Mouse (Mus musculus): ENCODE data around the gene Izumo4. TPM values are rescaled to one million over a fixed set of nuclear protein-coding genes. Genes with fewer than 3 reads are reported as not detected.

Izumo4 gene
- polyA plus RNA-seq, 1 experiment, result 5.0 TPM

DNA sequence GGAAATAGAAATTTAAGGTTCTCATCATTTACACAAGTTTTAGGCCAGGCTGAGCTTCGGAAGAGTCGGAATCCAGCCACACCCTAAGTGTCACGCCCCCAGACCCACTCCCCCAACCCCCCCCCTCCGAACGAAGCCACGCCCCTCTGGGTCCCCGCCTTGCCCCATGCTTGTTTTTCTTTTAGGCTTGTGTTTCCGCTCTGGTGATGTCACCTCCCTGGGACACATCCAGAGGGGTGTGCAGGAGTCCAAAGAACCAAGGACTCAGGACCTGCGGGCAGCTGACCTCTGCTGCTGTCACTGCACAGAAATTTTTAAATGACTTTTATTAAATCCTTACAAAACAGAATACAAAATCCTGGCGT, 37.0 kb upstream of the Izumo4 start:
- H3K4me3 ChIP-seq (ENCODE audit: insufficient read depth, low read depth, low read length), result peak overlapping the region; percentile 21
- H3K4me1 ChIP-seq (ENCODE audit: control insufficient read depth, insufficient read depth, insufficient read length, low read length), result peaks cover 34% of the 10 kb centered on the region
- H3K27ac ChIP-seq (replicated peaks; ENCODE audit: low read depth, low read length), result peak overlapping the region; percentile 84

DNA sequence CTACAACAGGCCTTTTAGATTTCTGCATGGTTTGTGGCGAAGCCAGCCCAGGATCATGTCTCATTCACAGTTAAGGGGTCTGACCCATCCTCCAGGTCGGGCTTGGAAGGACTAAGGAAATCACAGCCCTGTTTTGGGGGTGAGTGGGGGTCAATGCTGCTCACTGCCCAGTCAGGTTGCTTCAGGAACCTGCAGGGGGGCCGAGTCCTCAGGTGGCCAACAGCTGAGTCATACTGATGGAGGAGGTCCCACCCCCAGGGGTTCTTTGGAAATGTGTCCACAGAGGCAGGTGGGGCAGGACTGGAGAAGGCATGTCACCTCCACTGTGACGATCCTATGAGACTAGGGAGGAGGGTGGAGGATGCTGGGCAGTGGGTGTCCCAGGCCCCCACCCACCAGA, 36.5 kb upstream of the Izumo4 start:
- Histone ChIP-seq H3K27ac (replicated peaks; ENCODE audit: low read depth, low read length) (peak overlapping the region; percentile 54), H3K4me3 (ENCODE audit: insufficient read depth, low read depth, low read length) (no peak overlapping the region), H3K4me1 (ENCODE audit: control insufficient read depth, insufficient read depth, insufficient read length, low read length) (peaks cover 35% of the 10 kb centered on the region)

DNA sequence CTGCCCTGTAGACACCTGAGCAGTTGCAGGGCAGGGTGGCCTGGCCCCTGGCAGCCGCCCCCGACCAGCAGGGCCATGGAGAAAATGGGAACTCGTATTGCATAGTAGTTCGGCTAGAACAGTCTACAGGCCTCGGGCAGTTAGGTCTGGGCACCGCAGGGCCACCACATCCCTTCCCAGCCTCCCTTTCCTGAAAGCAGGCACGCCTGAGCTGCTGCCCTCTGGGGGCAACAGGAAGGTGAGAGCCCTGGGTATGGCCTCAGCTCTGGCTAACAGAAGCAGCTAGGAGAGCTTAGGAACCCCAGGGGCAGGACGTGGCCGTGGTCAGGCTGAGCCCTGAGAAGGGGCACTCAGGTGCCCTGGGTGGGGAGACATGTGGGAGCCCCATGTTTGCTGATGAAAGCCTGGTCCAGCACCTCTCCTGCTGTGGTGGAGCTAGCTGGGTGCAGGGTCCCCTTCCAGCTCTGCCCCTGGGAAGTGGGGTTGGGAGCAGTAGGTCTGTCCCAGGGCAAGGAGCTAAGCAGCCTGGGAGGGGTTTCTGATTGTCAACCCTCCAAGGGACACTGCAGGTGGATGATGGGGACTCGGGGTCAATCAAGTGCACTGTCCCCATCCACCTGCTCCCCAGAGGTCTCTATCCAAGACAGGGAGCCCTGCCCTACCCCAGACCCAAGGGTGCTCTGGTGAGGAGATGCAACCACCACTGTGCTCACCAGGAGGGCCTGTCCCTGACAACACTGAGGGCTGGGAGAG, 35.8 kb upstream of the Izumo4 start:
- Histone ChIP-seq H3K4me3 (ENCODE audit: insufficient read depth, low read depth, low read length) (no peak overlapping the region), H3K27ac (replicated peaks; ENCODE audit: low read depth, low read length) (peak overlapping the region; percentile 19), H3K4me1 (ENCODE audit: control insufficient read depth, insufficient read depth, insufficient read length, low read length) (peaks cover 35% of the 10 kb centered on the region)

DNA sequence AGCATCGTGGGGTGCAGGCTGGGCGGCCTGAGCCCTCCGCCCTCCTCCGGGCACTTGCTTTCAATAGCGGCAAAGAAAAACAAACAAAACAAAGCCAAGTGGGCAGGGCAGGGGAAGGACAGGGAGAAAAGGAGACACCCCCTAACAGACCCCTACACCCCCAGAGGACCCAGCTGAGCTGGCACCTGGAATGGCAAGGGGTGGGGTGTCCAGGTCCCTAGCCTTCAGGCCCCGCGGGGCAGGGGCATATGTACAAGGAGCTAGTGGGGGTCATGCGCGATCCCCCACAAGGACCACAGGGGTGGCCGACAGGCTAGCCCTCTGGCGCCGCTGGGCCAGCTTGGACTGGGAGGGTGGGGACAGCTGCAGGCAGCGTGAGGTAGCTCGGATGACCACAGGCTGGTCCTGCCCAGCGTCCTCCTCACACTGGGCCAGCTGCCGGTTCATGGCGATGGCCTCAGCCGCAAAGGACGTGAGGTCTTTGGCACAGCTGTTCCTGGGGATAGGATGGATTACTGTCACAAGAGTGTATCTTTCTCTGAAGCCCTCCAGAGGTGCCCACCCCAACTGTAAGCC, 35.1 kb upstream of the Izumo4 start:
- Histone ChIP-seq H3K4me3 (ENCODE audit: insufficient read depth, low read depth, low read length) (no peak overlapping the region), H3K4me1 (ENCODE audit: control insufficient read depth, insufficient read depth, insufficient read length, low read length) (peaks cover 40% of the 10 kb centered on the region), H3K27ac (replicated peaks; ENCODE audit: low read depth, low read length) (0 out of 2 replicates have a peak overlapping the region, but pooled peaks have one; percentile 4)

DNA sequence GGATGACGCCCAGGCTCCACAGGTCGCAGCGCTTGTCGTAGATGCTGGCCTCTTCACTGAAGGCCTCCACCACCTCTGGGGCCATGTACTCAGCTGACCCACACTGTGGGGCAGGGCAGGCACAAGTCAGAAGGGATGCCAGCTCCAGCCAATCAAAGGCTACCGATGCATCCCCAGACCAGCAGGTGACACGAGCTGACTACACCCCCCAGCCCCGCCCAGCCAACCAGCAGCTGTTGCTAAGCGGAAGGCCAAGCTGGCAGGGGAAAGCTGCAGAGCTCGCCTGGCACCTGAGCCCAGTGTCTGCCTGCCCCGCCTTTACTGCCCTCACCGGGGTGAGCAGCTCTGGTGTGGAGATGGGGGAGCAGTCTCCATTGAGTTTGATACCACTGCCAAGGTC, 33.4 kb upstream of the Izumo4 start:
- Histone ChIP-seq H3K27ac (replicated peaks; ENCODE audit: low read depth, low read length) (no peak overlapping the region; the same call in 1 of the 2 replicates), H3K4me3 (ENCODE audit: insufficient read depth, low read depth, low read length) (no peak overlapping the region), H3K4me1 (ENCODE audit: control insufficient read depth, insufficient read depth, insufficient read length, low read length) (peaks cover 49% of the 10 kb centered on the region)

DNA sequence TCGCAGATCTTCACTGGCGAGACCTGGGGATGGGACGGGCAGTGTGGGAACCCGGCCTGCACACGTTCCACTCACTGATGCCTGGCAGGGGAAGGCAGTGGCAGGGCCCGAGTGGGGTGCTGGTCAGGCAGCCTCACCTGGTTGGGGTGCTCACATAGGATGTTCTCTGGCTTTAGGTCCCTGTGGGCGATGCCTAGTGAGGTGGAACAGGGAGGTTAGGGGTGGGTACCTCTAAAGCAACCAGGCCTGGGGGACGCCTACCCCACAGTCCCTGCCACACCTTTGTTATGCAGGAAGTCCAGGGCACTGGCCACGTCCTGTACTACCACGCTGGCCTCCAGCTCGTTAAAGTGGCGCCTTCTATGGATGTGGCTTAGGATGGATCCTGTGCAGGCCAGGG, 33.0 kb upstream of the Izumo4 start:
- H3K27ac ChIP-seq (replicated peaks; ENCODE audit: low read depth, low read length), result peak overlapping the region; percentile 66; the same call in 1 of the 2 replicates
- H3K4me3 ChIP-seq (ENCODE audit: insufficient read depth, low read depth, low read length), result no peak overlapping the region
- peaks cover 49% of the 10 kb centered on the region for H3K4me1 ChIP-seq (ENCODE audit: control insufficient read depth, insufficient read depth, insufficient read length, low read length)

DNA sequence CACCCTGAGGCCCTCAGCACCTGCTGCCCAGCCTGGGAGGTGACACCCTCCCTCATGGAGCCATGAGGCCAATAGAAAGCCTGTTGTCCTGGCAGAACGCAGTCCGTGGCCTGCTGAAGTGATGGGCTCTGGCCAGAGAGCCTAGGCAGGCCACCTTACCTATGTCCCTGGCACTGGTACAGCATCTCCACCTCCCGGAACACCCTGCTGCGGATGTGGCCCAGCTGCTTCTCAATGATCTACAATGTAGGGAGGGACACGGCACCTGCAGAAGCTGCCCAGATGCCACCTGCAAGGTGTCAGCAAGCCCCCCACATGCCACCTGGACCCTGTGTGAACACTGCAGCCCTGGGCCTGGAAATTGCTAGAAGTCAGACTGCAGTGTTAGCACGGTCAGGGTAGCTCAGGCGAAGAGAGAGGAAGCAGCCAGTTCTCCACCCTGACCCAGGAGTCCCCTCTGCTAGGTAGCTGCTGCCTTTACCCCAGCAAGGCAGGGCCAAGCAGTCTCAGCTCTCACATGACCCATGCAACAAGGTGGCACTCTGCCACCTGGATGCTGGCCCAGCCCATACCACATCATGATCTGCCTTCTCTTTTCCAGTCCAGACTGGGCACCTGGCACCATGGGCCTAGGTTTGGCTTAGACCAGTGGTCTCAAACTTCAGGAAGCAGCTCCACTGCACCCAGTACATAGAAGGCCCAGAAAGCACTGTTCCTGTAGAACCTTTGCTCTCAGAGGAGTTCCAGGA, 32.1 kb upstream of the Izumo4 start:
- H3K4me1 ChIP-seq (ENCODE audit: control insufficient read depth, insufficient read depth, insufficient read length, low read length), result peaks cover 49% of the 10 kb centered on the region
- peak overlapping the region; percentile 66 for H3K27ac ChIP-seq (replicated peaks; ENCODE audit: low read depth, low read length)
- H3K4me3 ChIP-seq (ENCODE audit: insufficient read depth, low read depth, low read length), result peak overlapping the region; percentile 12

DNA sequence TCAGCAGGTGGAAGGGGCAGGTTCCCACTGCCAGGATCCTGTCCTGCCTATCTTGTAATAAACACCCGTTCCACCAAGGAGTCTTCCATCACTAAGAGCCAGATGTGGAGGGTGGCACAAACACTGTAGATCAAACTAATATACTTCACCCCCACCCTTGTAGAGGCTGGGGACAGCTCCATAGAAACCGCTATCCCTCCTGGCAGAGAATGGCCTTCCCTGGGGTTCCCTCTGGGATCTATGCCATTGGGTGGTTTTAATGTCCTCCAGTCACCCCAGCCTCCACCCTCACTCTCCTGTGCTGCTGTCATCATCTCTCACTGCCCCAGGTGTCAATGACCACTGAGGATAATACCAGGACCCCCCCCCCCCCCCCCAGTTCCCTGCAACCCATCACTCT, 31.5 kb upstream of the Izumo4 start:
- Histone ChIP-seq H3K4me3 (ENCODE audit: insufficient read depth, low read depth, low read length) (peak overlapping the region; percentile 12; the same call in 1 of the 2 replicates), H3K27ac (replicated peaks; ENCODE audit: low read depth, low read length) (peak overlapping the region; percentile 55), H3K4me1 (ENCODE audit: control insufficient read depth, insufficient read depth, insufficient read length, low read length) (peaks cover 45% of the 10 kb centered on the region)

DNA sequence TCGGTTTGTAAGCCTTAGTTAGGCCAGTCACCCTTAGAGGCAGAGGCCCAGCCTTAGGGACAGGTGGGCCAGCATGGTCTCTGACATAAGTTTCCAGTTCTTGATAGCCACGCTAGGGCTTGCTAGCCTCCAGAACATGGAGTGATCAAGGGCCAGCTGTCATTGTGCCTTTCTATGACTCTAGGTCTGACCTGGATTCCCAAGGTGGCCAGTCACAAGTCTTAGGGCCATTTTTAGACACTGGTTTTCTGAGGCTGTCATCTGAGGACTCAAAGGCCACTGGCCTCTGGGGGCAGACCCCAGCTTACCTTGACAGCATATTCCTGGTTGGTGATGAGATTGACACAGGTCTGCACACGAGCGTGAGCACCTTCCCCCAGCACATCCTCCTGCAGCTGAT, 30.7 kb upstream of the Izumo4 start:
- Histone ChIP-seq H3K4me3 (ENCODE audit: insufficient read depth, low read depth, low read length) (0 out of 2 replicates have a peak overlapping the region, but pooled peaks have one; percentile 78), H3K27ac (replicated peaks; ENCODE audit: low read depth, low read length) (peak overlapping the region; percentile 32), H3K4me1 (ENCODE audit: control insufficient read depth, insufficient read depth, insufficient read length, low read length) (peaks cover 39% of the 10 kb centered on the region)

DNA sequence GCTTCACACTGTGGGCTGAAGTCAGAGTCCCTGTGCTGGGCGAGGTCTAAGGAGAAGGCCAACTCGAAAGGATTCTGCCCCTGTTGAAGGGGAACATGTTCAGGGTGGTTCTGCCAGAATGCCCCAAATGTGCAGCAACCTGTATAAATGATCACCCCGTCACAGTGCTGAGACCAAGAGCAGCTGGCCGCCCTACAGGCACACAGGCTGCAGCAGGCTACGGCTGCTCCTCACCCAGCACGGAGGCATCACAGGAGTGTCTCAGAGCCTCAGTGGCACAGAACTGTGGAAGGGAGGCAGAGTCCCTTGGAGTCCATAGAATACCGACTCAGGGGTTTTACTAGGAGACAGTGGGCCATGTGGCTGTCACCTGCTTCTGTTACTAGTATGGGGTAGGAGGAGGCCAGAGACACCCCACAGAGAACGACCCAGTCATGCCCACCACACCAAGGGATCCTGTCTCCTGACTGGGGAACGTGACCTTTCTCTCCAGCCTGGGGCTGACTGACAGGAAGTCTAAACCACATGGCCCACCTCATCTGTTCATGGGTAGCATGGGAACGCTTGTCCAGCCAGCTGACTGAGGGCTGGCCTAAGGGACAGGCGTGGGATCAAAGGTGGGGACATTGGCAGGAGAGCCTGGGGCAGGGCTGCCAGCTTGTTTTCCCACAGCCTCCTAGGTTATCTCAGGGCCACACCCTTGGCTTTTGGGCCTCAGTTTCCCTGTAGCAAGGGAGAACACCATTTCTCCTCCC, 29.9 kb upstream of the Izumo4 start:
- peak overlapping the region; percentile 90 for H3K27ac ChIP-seq (replicated peaks; ENCODE audit: low read depth, low read length)

DNA sequence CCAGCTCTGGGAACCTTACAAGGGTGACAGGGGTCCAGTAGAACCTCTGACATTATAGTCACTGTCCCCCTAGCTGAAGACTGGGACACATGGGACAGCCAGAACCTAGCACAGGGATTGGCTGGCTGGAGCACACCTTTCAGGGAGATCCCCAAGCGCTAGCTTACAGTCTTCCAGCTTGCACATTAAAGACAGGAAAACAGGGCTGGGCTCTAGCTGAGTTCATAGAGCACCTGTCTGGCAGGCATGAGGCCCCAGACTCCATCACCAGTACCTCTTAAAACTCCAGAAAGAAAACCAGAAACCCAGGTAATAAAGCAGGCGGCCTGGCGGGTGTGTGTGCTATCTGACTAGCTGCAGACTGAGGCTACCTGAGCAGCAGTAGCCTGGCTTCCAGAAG, 28.3 kb upstream of the Izumo4 start:
- H3K4me3 ChIP-seq (ENCODE audit: insufficient read depth, low read depth, low read length), result peak overlapping the region; percentile 78
- H3K27ac ChIP-seq (replicated peaks; ENCODE audit: low read depth, low read length), result peak overlapping the region; percentile 90
- H3K4me1 ChIP-seq (ENCODE audit: control insufficient read depth, insufficient read depth, insufficient read length, low read length), result peaks cover 30% of the 10 kb centered on the region

More for the DNA sequence above, 29.9 kb upstream of the Izumo4 start:
- peak overlapping the region; percentile 78 for H3K4me3 ChIP-seq (ENCODE audit: insufficient read depth, low read depth, low read length)
- peaks cover 34% of the 10 kb centered on the region for H3K4me1 ChIP-seq (ENCODE audit: control insufficient read depth, insufficient read depth, insufficient read length, low read length)

DNA sequence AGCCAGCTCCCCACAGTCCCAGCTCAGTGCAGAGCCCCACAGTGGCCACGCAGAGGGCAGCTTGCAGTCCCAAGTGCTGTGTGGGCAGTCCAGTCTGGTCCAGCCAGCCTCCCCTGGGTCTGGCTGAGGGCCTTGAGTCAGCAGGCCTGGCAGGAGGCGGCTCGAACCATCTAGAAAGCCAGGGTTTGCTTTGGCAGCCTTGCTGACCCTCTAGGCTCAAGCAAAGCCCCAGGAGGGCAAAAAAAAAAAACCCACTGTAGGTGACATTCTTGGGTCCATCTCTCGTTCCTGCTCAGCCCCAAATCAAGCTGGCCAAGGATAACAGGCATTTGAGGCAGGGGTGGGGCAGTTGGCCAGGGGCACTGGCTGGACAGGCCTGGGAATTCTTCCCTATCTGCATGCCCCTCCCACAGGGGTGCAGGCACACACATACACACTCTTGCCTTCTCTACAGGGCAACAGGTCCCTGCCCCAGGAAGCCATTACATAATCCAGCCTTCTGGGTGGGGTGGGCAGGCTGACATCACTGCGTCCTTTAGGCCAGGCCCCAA, 27.7 kb upstream of the Izumo4 start:
- peak overlapping the region; percentile 90 for H3K27ac ChIP-seq (replicated peaks; ENCODE audit: low read depth, low read length)
- H3K4me3 ChIP-seq (ENCODE audit: insufficient read depth, low read depth, low read length), result peak overlapping the region; percentile 78
- peaks cover 30% of the 10 kb centered on the region for H3K4me1 ChIP-seq (ENCODE audit: control insufficient read depth, insufficient read depth, insufficient read length, low read length)

DNA sequence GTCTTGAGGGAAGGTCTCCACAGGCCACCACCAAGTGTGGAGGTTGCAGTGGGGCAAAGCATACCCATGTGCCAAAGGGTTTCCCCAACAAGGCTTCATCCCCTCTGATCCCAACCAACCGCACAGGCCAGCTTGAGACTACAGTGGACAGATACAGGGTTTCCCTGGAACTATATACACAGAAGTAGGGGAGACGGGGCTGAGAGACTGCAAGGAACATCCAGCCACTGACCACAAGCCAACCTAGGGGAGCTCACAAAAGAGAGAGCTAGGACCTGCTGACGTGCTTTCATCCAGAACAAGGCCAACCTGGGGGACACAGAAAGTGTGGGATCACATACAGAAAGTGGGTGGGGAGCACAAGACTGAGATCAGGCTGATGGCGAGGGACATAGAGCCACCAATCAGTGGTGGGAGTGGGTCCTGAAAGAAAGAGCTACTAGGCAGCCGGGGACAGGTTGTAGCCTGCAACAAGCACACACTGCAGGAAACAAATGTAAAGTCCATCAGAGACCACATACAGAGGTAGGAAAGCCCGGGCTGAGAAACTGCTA, 27.1 kb upstream of the Izumo4 start:
- H3K4me3 ChIP-seq (ENCODE audit: insufficient read depth, low read depth, low read length), result peak overlapping the region; percentile 78
- peak overlapping the region; percentile 90 for H3K27ac ChIP-seq (replicated peaks; ENCODE audit: low read depth, low read length)
- peaks cover 28% of the 10 kb centered on the region for H3K4me1 ChIP-seq (ENCODE audit: control insufficient read depth, insufficient read depth, insufficient read length, low read length)

DNA sequence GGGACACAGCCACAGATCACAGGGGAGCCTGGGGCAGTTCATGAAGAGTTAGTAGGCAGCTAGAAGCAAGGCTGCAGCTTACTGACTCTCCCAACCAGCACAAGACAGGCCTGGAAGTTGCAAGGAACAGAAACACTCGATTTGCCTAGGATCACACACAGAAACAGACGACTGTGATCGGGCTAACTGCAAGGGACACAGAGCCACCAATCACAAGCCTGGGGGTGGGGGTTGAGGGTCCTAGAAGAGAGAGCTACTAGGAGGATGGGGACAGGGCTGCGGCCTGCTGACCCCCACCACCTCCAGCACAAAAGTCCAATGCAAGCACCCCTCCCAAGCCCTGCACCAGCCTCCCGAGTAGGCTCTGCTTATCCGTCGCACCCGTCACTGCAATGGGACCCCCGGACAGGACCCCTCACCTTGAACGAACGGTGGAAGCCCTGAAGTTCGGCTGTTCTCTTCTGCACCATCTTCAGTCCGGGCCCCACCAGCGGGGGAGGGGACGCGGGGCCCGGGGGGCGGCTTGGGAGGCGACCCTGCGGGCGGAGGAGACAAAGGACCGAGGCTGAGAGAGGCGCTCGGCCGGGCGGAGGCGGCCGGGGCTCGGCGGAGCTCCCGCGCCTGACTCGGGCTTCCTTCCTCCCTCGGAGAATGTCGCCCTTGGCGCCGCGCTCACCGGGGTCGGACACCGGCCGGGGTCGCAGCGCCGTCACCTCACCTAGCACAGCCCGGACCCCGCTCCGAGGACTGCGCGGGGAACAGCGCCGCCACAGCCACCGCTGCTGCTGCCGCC, 26.4 kb upstream of the Izumo4 start:
- H3K4me1 ChIP-seq (ENCODE audit: control insufficient read depth, insufficient read depth, insufficient read length, low read length), result peaks cover 32% of the 10 kb centered on the region
- peak overlapping the region; percentile 78 for H3K4me3 ChIP-seq (ENCODE audit: insufficient read depth, low read depth, low read length)
- peak overlapping the region; percentile 90 for H3K27ac ChIP-seq (replicated peaks; ENCODE audit: low read depth, low read length)

Measured in brown adipose tissue, adult 24 weeks (tissue).